Mouse (Mus musculus) gastrocnemius, postnatal 14 days (tissue): ENCODE data around the gene Cd1d1. TPM values are rescaled to one million over a fixed set of nuclear protein-coding genes. Genes with fewer than 3 reads are reported as not detected.

Experiments used
- DNase-seq: peaks from one replicate; pipeline ENCODE4 v3.0.0; 2021; ENCODE audit warnings: mixed read lengths
- intact Hi-C: fragments of 180-260 bp; cut with DNase I; formaldehyde crosslinking; loops from one replicate; pipeline ENCODE4 v1.15.1; 2025; ENCODE audit warnings: low total_unique reads
- total RNA-seq, 2 experiments: library from RNA; stranded (reverse); gene quantifications; 2 replicates each; pipeline ENCODE4 v1.2.3; 2021

Cd1d1 gene
- total RNA-seq, 2 experiments from 2014 or later: 5.9 to 6.7 TPM

DNA sequence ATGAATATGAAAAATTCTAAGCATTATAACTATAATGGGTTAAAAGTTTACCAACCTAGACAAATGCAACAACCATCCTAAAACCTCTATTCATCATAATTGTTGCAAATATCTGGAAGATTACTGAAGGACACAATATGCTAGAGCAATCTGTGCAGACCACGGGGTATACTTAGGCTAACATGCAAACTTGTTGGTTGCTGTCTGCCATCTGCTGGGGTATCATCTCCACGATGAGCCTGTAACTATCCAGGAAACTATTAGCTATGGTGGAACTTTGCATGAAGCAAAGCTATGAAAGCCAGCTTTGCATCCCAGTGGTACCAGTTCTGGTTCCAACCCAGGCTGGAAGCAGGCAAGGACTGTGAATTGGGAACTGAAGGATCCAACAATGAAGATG is 24.1 kb downstream of the Cd1d1 start:
- intact Hi-C loops: no loop called here
- DNase-seq: no peak

DNA sequence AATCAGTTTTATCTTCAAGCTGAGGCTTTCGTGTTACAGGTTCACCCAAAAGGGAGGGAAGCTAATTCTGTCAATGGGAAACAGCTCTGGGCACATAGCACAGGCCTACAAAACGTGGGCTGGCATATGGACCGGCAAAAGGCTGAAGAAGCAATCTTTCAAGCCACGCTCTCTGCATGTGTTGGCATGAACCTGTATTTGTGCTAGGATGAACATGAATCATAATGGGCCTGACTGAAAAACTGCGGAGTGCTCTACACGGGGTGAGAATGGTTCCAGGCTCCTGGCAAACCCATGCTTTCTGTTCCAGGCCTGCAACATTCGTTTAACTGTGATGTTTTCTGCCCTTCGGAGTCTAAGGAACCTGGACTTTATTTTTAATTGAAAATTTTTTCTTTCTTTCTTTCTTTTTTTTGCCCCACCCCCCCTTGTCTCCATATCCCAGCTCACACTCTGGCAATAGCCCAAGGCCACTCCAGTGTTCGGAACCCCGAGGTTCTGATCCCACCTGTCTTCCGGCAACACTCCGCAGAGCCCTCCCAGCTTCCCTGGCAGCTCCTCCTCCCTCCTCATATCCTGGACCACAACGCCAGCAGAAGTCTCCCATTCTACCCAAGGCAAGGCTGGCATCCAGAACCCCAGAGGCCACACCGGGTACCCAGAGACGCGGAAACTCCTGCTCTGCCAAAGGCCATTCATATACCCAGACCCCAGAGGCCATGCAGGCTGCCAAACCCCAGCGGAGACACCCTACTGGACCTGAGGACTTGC is 36.4 kb downstream of the Cd1d1 start:
- DNase-seq: no peak

DNA sequence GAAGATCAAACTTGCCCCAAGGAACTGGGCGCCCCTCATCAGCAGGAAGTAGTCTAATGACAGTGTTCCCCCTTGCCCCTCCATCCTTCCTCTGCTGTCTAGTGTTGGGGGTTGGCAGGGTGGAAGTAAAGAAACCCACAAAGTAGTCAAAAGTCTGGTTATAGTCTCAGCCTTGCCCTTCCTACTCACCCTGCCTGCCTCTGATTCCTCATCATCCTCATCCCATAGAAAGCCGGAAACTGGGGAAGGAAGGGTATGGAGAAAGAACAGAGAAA is 37.9 kb downstream of the Cd1d1 start:
- no peak for DNase-seq
- intact Hi-C loops: no loop called here

More for the DNA sequence above, 36.4 kb downstream of the Cd1d1 start:
- intact Hi-C loops: no loop called here

DNA sequence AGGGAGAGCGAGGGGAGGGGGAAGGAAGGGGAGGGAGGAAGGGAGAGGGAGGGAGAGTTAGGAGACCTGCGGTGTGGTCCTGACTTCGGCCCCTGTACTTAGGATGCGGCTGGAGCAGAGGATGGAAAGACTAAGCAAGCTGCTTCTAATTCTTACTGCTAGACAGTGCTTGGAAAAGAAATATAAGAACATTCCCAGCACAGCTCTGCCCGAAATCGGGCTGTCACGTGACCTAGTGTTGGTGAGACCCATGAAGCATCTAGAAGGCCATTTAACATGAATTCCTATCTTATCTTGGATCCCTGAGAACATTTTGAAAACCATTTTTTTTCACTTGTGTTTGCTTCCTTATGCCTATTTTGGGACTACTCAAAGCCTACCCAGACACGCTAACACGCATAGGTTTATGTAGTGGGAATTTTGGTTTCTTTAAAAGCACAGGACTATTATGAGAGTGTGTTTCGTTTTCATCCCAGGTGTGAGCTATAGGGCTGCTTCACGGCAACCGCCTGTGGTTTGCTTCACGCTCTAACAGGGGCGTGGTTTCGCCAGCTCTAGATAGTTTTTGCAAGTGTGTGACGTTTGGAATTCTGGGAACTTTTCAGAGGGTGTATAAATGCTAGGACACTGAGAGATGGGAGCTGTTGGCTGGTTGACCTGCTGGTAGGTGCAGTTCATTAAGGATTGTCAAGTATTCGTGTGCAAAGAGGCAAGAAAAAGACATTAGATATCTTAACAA is 38.4 kb downstream of the Cd1d1 start:
- no peak for DNase-seq
- intact Hi-C loops: no loop called here

GRCm38 (mm10) chr3:86959088-86959487 is 40.2 kb downstream of the Cd1d1 start:
- DNase-seq: no peak

GRCm38 (mm10) chr3:86955376-86955775 is 43.9 kb downstream of the Cd1d1 start:
- no peak for DNase-seq
- intact Hi-C loops: no loop called here

More at GRCm38 (mm10) chr3:86959088-86959487, 40.2 kb downstream of the Cd1d1 start:
- intact Hi-C loops: no loop called here

DNA sequence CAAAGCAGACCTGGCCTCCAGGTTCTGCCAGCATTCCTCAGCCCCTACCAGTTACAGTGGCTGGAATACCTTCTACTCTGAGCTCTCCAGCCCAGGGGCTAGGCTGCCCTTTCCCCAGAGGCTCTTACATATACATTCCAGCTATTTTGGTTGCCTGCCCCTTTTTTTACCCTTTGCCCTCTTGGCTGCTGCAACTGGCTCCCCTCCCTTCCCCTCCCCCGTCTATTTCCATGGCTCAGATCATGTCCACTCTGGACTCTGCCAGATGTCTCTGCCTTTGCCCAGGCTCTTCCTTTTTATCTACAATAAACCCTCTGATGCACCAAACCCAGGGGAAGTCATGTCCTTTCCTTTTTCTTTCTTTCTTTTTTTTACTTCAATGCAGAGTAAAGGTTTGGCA is 44.7 kb downstream of the Cd1d1 start:
- no peak for DNase-seq
- intact Hi-C loops: no loop called here

DNA sequence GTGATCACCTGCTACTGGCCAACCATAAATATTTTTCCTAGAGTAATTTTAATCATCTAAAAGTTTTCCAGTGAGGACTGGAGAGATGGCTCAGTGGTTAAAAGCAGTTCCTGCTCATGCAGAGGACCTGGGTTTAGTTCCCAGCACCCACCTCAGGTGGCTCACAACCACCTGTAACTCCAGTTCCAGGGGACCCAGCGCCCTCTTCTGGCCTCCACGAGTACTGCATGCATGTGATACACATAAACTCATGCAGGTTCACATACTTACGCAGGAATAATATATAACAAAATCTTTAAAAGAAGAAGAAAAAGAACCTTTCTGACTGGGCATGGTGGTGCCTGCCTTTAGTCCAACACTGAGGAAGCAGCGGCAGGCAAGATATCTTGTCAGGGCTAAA is 45.4 kb downstream of the Cd1d1 start:
- DNase-seq: no peak
- intact Hi-C loops: no loop called here

- no peak for DNase-seq
- intact Hi-C loops: no loop called here
Measured at GRCm38 (mm10) chr3:86950652-86951051, 48.6 kb downstream of the Cd1d1 start.

Other genes starting within 250 kb of the Cd1d1 start
- gene Dclk2, start 78.6 kb downstream of the Cd1d1 start, total RNA-seq: 1 to 10 TPM; 1.8 to 2.5 TPM
- gene Kirrel, start 175.3 kb upstream of the Cd1d1 start, total RNA-seq: 10 to 100 TPM in 1 of 2 experiments, 1 to 10 TPM in 1; 8.4 to 10.5 TPM